Mouse (Mus musculus) neural tube, embryonic 15.5 days (tissue): ENCODE measurements at regions not wholly inside any gene's neighbourhood (a gene's known extent, or its start where the extent isn't known, plus 50 kb on each side); places are given as distances from the start of the nearest gene placed in this dataset.

ENCODE experiments used
- ATAC-seq: fragments of 200-750 bp; cut with Nextera tagmentation; 2 replicates; pipeline ENCODE4 v1.8.0; 2017; ENCODE audit warnings: mild to moderate bottlenecking, moderate TSS enrichment, moderate library complexity; ENCODE audit not compliant: low FRiP score
- H3K27ac ChIP-seq: fragments of 300-500 bp; sonication (generic); replicated peaks from 2 replicates; pipeline ENCODE4 v1.5.1; 2015; ENCODE audit warnings: mild to moderate bottlenecking, inconsistent platforms
- H3K27me3 ChIP-seq: fragments of 300-500 bp; sonication (generic); replicated peaks from 2 replicates; pipeline ENCODE4 v1.6.1; 2015; ENCODE audit warnings: inconsistent platforms
- H3K36me3 ChIP-seq: fragments of 300-500 bp; sonication (generic); 2 replicates; pipeline ENCODE4 v1.6.1; 2015; ENCODE audit warnings: inconsistent platforms
- H3K4me1 ChIP-seq: fragments of 300-500 bp; sonication (generic); 2 replicates; pipeline ENCODE4 v1.6.1; 2015; ENCODE audit warnings: inconsistent platforms
- H3K4me2 ChIP-seq: fragments of 300-500 bp; sonication (generic); 2 replicates; pipeline ENCODE4 v1.6.1; 2015; ENCODE audit warnings: inconsistent platforms, mild to moderate bottlenecking, moderate library complexity
- H3K4me3 ChIP-seq: fragments of 300-500 bp; sonication (generic); replicated peaks from 2 replicates; pipeline ENCODE4 v1.5.1; 2015; ENCODE audit warnings: mild to moderate bottlenecking, inconsistent platforms
- H3K9ac ChIP-seq: fragments of 300-500 bp; sonication (generic); replicated peaks from 2 replicates; pipeline ENCODE4 v1.6.1; 2015; ENCODE audit warnings: mild to moderate bottlenecking, inconsistent platforms
- H3K9me3 ChIP-seq: fragments of 300-500 bp; sonication (generic); replicated peaks from 2 replicates; pipeline ENCODE4 v1.6.1; 2016; ENCODE audit warnings: inconsistent platforms
- WGBS: fragments of 180-500 bp; shearing (Covaris S2); methylation state at CpG from one replicate; pipeline ENCODE4 v1.1.7; 2015; ENCODE audit warnings: mixed read lengths; 5-methylcytosine and 5-hydroxymethylcytosine counted together

GRCm38 (mm10) chr16:55636667-55637450, 201.8 kb downstream of the Nfkbiz start:
- H3K9me3 ChIP-seq, result no peaks in the 10 kb centered on the region
- no peaks in the 10 kb centered on the region for H3K36me3 ChIP-seq
- no peak overlapping the region for H3K4me2 ChIP-seq
- WGBS, result 65% methylated on average over 3 of the region's 3 CpGs
- H3K27me3 ChIP-seq, result no peaks in the 10 kb centered on the region
- no peak for ATAC-seq
- H3K9ac ChIP-seq, result no peak overlapping the region
- H3K27ac ChIP-seq, result no peak overlapping the region
- H3K4me3 ChIP-seq, result no peak overlapping the region
- no peaks in the 10 kb centered on the region for H3K4me1 ChIP-seq

GRCm38 (mm10) chr16:55636224-55636623, 202.5 kb downstream of the Nfkbiz start:
- Histone ChIP-seq H3K9me3 (no peaks in the 10 kb centered on the region), H3K9ac (no peak overlapping the region), H3K4me2 (no peak overlapping the region), H3K4me3 (no peak overlapping the region), H3K27me3 (no peaks in the 10 kb centered on the region), H3K27ac (no peak overlapping the region), H3K4me1 (no peaks in the 10 kb centered on the region), H3K36me3 (no peaks in the 10 kb centered on the region)
- 92% methylated on average over 4 of the region's 4 CpGs for WGBS
- no peak for ATAC-seq

- no peaks in the 10 kb centered on the region for H3K36me3 ChIP-seq
- no peak overlapping the region for H3K4me2 ChIP-seq
- 87% methylated on average over 1 of the region's 1 CpGs for WGBS
- H3K9ac ChIP-seq, result no peak overlapping the region
- no peak overlapping the region for H3K4me3 ChIP-seq
- H3K4me1 ChIP-seq, result no peaks in the 10 kb centered on the region
- ATAC-seq, result no peak
- no peaks in the 10 kb centered on the region for H3K27me3 ChIP-seq
- no peaks in the 10 kb centered on the region for H3K9me3 ChIP-seq
- H3K27ac ChIP-seq, result no peak overlapping the region
Measured at GRCm38 (mm10) chr16:55634691-55635090, 204.0 kb downstream of the Nfkbiz start.

- Histone ChIP-seq H3K9ac (no peak overlapping the region), H3K9me3 (no peaks in the 10 kb centered on the region), H3K27me3 (no peaks in the 10 kb centered on the region), H3K4me3 (no peak overlapping the region), H3K36me3 (no peaks in the 10 kb centered on the region), H3K4me1 (no peaks in the 10 kb centered on the region), H3K27ac (no peak overlapping the region), H3K4me2 (no peak overlapping the region)
- no peak for ATAC-seq
- 84% methylated on average over 3 of the region's 3 CpGs for WGBS
Measured at GRCm38 (mm10) chr16:55632220-55632619, 206.5 kb downstream of the Nfkbiz start.

GRCm38 (mm10) chr16:55631637-55632036, 207.1 kb downstream of the Nfkbiz start:
- Histone ChIP-seq H3K9me3 (no peaks in the 10 kb centered on the region), H3K4me2 (no peak overlapping the region), H3K4me3 (no peak overlapping the region), H3K27me3 (no peaks in the 10 kb centered on the region), H3K27ac (no peak overlapping the region), H3K4me1 (no peaks in the 10 kb centered on the region), H3K36me3 (no peaks in the 10 kb centered on the region), H3K9ac (no peak overlapping the region)
- 58% methylated on average over 2 of the region's 2 CpGs for WGBS
- ATAC-seq, result no peak

GRCm38 (mm10) chr16:55631048-55631447, 207.7 kb downstream of the Nfkbiz start:
- WGBS, result 46% methylated on average over 2 of the region's 2 CpGs
- no peaks in the 10 kb centered on the region for H3K27me3 ChIP-seq
- H3K4me3 ChIP-seq, result no peak overlapping the region
- H3K36me3 ChIP-seq, result no peaks in the 10 kb centered on the region
- no peaks in the 10 kb centered on the region for H3K4me1 ChIP-seq
- H3K4me2 ChIP-seq, result no peak overlapping the region
- H3K27ac ChIP-seq, result no peak overlapping the region
- H3K9me3 ChIP-seq, result no peaks in the 10 kb centered on the region
- no peak for ATAC-seq
- H3K9ac ChIP-seq, result no peak overlapping the region

- no peaks in the 10 kb centered on the region for H3K4me1 ChIP-seq
- no peak overlapping the region for H3K4me2 ChIP-seq
- no peaks in the 10 kb centered on the region for H3K9me3 ChIP-seq
- no peaks in the 10 kb centered on the region for H3K36me3 ChIP-seq
- no peak overlapping the region for H3K9ac ChIP-seq
- WGBS, result 95% methylated on average over 1 of the region's 1 CpGs
- H3K4me3 ChIP-seq, result no peak overlapping the region
- H3K27ac ChIP-seq, result no peak overlapping the region
- ATAC-seq, result no peak
- no peaks in the 10 kb centered on the region for H3K27me3 ChIP-seq
Measured at GRCm38 (mm10) chr16:55627531-55627930, 211.2 kb downstream of the Nfkbiz start.

GRCm38 (mm10) chr16:55623422-55623821, 215.3 kb downstream of the Nfkbiz start:
- no peaks in the 10 kb centered on the region for H3K27me3 ChIP-seq
- no peak overlapping the region for H3K4me2 ChIP-seq
- no peak overlapping the region for H3K27ac ChIP-seq
- H3K4me3 ChIP-seq, result no peak overlapping the region
- H3K4me1 ChIP-seq, result no peaks in the 10 kb centered on the region
- no peaks in the 10 kb centered on the region for H3K9me3 ChIP-seq
- H3K9ac ChIP-seq, result no peak overlapping the region
- no peaks in the 10 kb centered on the region for H3K36me3 ChIP-seq
- ATAC-seq, result no peak

GRCm38 (mm10) chr16:55619731-55620130, 219.0 kb downstream of the Nfkbiz start:
- no peak overlapping the region for H3K4me3 ChIP-seq
- whole genome bisulfite sequencing, result 85% methylated on average over 3 of the region's 3 CpGs
- H3K4me1 ChIP-seq, result no peaks in the 10 kb centered on the region
- no peak for ATAC-seq
- no peak overlapping the region for H3K27ac ChIP-seq
- H3K36me3 ChIP-seq, result no peaks in the 10 kb centered on the region
- H3K4me2 ChIP-seq, result no peak overlapping the region
- no peaks in the 10 kb centered on the region for H3K9me3 ChIP-seq
- no peaks in the 10 kb centered on the region for H3K27me3 ChIP-seq
- H3K9ac ChIP-seq, result no peak overlapping the region

GRCm38 (mm10) chr16:55617958-55618357, 220.7 kb downstream of the Nfkbiz start:
- ATAC-seq, result no peak
- H3K27me3 ChIP-seq, result no peaks in the 10 kb centered on the region
- H3K9ac ChIP-seq, result no peak overlapping the region
- WGBS, result 92% methylated on average over 3 of the region's 3 CpGs
- H3K9me3 ChIP-seq, result no peaks in the 10 kb centered on the region
- H3K4me3 ChIP-seq, result no peak overlapping the region
- no peaks in the 10 kb centered on the region for H3K4me1 ChIP-seq
- H3K27ac ChIP-seq, result no peak overlapping the region
- H3K36me3 ChIP-seq, result no peaks in the 10 kb centered on the region
- no peak overlapping the region for H3K4me2 ChIP-seq

GRCm38 (mm10) chr16:55617506-55617905, 221.2 kb downstream of the Nfkbiz start:
- H3K36me3 ChIP-seq, result no peaks in the 10 kb centered on the region
- no peak for ATAC-seq
- 61% methylated on average over 4 of the region's 4 CpGs for WGBS
- no peak overlapping the region for H3K4me2 ChIP-seq
- no peak overlapping the region for H3K27ac ChIP-seq
- no peaks in the 10 kb centered on the region for H3K4me1 ChIP-seq
- H3K9me3 ChIP-seq, result no peaks in the 10 kb centered on the region
- H3K4me3 ChIP-seq, result no peak overlapping the region
- H3K9ac ChIP-seq, result no peak overlapping the region
- no peaks in the 10 kb centered on the region for H3K27me3 ChIP-seq

GRCm38 (mm10) chr16:55616408-55617120, 222.1 kb downstream of the Nfkbiz start:
- no peak overlapping the region for H3K4me2 ChIP-seq
- H3K27ac ChIP-seq, result no peak overlapping the region
- H3K36me3 ChIP-seq, result no peaks in the 10 kb centered on the region
- H3K4me1 ChIP-seq, result no peaks in the 10 kb centered on the region
- 78% methylated on average over 1 of the region's 1 CpGs for WGBS
- H3K9ac ChIP-seq, result no peak overlapping the region
- H3K4me3 ChIP-seq, result no peak overlapping the region
- no peaks in the 10 kb centered on the region for H3K27me3 ChIP-seq
- ATAC-seq, result no peak
- H3K9me3 ChIP-seq, result no peaks in the 10 kb centered on the region
